Mouse (Mus musculus): ENCODE data around the gene Tmem132a.

Tmem132a gene

DNA sequence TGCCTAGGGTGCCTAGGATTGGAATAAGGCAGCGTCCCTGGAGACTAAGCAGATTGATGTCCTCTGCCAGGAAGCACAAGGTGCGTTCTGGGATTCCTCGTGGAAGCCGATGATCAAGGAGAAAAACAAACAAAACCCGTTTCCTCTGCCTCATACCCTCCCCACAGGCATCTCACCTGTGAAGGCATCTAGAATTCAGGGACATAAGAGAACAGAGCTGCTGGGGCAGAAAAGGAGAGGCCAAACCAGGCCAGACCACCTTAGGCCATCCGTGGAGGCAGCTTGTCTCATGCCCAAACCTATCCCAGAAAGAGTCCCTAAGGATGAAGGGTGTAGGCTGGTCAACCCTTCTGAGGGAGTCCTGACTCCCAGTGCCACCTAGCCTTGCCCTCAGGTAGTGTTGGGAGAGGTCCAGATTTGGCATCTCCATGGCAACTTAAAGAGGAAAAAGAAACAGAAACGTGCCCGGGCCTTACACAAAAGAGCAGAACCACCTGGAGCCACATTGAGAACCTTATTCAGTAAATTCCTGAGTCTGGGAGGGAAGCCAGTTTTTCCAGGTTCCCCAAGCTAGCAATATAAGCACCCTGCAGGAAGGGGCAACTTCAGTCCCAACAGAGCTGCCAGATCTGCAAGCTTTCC lies at the start of gene Tmem132a:
Tmem132a (minus strand) TSS at position 55 of the 642 bp plus-strand sequence.
- no peak for DNase-seq (ENCODE audit: low read depth, low spot score)

DNA sequence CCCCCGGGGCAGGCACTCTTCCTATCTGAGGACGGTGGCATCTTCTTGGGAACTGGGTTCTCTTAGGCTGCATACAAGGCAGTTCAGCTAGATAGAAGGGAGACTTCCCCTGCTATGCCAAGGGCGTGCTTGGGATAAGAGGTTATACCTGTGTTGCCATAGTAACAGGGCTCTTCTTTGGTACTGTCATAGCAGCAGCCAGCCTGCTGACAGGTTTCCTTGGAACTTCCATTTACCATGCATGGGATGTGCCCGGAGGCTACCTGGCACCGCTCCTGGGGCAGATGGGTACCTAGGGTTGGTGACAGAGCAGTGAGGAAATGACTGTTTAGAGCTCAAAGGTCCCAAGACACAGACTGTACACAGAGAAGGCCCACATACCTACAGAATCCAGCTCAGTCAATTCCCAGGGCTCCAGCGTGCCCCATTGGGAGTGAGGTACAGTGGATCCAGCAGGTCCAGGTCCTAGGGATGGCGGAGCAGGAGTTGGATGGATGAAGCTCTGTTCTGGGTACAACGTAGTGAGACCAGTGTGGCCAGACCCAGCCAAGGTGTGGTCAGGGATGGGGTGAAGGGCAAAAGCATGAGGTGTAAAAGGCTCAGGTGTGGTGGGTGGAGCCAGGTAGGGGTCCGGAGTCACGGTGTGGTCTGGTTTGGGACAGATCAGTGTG lies 48.7 kb upstream of the Tmem132a start:
- DNase-seq (ENCODE audit: low read depth, low spot score): no peak

DNA sequence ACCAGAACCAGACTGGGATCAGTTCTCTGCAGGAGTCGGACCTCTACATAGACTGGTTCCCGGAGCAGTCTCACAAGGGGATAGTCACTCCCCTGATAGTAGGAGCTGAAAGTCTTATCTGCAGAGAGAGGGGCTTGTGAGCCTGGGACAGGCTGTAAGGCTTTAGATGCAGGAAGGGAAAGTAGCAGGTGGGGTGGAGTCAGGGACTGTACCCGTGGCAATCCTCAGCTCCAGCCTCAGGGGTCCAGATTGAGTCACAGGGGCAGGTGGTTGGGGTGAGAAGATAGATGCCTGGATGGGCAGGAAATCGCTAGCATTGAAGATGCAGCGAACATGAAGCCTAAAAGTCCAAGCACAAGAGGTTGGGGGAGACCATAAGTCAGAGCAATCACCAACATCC lies 46.8 kb upstream of the Tmem132a start:
- DNase-seq (ENCODE audit: low read depth, low spot score): no peak

DNA sequence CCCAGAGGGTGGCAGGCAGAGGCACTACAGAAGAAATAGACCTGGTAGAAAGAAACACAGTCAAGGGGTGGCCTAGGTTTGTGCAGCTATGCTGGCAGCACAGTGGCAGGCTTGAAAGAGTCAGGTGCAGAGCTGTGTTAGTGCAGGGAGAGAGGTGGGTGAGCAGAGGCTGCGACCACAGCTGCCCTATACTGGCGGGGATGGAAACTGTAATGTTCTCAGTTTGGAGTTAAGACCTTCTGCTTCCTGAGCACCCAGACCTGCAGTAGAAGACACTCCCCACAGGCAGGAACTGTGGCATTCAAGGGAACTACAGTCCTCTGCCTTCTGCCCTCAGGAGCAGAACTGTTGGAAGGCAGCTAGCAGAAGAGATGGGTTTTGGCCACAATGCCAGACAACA lies 45.1 kb upstream of the Tmem132a start:
- no peak for DNase-seq (ENCODE audit: low read depth, low spot score)

DNA sequence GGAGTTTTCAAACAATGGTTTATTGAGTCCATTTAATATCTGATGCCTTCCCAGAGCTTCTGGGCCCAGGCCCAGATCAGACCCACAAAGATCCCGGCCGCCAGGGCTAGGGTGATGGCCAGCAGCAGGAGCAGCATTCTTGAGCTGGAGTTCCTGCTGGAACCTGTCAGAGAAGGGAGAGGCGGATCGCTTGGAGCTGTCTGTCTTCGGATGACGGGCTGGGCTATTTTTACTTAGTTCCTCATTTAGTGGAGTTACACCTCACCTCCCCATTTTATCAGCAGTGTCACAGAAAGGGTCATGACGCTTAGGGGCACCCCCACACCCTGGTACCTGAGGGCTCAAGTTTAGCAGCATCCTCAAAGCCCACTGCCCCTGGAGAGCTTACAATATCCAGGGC lies 44.6 kb upstream of the Tmem132a start:
- no peak for DNase-seq (ENCODE audit: low read depth, low spot score)

DNA sequence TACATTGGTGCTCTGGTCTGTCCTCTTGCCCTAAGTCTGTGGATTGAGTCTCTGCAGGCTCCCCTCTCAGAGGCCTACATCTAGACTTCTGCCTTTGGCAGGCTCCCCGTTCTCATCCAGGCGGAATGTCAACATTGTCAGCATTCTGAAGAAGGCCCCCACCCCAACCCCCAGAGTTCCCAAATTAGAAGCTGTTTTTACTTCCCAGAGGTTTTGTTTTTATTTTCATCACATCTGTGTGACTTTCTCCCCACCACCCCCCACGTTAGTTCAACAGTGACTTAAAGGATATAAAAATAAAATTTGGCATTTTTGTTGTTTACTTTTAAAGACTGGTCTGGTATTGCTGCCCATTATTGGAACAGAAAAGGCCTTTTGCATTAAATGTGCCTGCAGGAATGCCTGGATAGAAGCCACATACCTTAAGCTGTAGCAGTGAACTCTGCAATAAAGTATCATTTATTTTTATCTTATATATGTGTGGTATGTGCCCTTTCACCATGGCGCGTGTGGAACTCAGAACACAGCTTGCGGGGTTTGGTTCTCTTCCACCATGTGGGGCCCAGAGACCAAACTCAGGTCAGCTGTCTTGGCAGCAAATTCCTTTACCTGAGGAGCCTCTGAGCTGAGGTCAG lies 39.5 kb upstream of the Tmem132a start:
- DNase-seq (ENCODE audit: low read depth, low spot score): no peak

DNA sequence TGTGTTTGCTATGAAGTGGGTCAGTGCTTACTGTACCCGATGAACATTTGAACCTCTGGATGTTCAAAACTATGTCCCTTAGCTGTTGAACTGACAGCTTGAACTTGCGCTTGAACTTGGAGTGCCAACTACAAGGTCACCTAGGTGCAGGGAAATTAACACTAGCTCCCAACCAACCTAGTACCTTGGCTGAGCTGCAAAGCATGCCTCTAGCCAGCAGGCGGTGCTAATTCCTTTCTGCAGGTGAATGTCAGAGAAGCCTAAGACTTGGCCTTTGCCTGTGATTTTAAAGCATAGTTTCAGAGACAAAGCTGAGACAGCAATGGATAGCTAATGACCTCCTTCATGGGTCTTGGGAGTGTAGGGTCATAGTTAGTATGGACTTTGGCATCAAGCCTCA lies 38.2 kb upstream of the Tmem132a start:
- no peak for DNase-seq (ENCODE audit: low read depth, low spot score)

DNA sequence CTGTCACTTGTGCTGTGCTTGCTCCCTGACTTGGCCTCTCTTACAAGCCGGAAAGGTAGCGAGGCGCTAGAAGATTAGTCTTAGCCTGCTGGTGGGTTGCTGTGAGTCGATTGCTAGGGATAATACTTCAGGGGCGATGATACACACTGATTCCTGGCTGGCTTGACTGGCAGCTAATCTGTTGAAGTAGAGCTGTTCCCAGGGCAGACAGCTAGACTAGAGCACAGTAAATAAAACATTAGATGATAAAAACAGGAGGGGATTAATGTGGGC lies 35.9 kb upstream of the Tmem132a start:
- DNase-seq (ENCODE audit: low read depth, low spot score): peak; percentile 65

DNA sequence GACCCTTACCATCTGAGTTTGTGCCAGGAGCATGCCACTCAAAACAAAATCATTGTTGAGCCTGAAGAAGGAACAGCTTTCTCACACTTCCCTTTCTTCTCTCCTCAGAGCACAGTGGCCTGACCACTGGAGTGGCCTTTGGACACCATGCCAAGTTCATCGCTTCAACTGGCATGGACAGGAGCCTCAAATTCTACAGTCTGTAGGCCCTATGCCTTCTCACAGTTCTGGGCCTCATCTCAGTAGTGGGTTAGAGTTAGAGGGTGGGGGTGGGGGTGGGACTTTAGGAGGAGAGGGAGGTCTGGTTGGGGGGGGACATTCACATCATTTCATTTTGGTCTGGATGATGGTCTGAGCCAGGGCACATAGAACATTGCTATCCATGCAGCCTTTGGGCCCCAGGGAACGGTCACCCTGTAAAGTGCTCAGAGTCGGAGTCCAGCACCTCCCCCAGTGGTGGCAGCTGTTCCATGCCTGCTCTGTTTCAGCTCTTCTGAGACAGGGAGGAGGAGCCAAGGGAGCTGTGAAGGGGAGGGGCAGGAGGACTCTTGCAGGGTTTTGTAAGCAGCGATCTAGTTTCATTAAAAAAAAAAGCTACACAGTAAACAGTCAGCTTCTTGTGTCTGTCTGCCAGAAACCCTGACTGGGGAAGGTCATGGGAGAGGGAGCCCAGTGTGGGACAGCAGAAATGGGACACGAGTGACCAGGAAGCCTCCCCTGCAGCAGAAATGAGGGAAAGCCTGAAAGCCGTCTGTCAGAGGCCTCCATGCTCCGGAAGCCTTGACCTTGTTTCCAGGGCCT lies 35.4 kb upstream of the Tmem132a start:
- DNase-seq (ENCODE audit: low read depth, low spot score): no peak

DNA sequence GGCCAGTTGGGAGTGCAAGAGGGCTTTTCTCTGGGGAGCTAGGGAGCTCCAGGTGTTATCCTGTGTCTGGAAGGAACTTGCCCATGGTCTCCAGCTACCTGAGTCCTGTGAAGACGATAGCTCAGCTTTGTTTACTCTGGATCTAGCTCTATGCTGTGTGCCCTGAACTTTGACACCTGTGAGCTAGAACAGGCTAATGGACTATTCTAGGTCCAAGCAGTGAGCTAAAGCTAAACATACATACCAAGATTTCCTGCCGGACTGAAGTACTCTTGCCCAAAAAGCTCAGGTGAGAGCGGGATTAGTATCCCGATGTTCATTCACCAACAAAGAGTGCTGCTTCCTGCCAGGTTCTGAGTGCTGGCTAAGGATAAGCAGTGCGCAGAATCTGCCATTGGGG lies 34.8 kb upstream of the Tmem132a start:
- no peak for DNase-seq (ENCODE audit: low read depth, low spot score)

DNA sequence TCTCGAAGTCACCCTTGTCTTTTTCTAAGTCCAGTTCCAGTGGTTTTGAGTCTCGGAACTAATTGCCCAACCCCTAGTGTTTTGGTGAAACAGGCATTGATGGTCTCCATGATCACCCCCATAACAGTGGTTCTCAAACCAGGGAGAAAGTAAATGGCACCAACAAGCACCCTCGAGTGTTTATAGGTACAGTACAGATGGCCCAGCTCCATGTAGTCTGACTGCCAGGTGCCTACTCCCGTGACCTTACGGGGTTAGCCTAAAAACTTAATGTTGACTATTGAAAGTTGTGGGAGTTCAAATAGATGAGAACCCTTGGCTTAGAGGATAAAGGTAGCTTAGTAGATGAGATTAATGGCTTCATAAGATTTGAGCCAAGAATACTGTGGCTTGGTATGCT lies 31.3 kb upstream of the Tmem132a start:
- DNase-seq (ENCODE audit: low read depth, low spot score): no peak

DNA sequence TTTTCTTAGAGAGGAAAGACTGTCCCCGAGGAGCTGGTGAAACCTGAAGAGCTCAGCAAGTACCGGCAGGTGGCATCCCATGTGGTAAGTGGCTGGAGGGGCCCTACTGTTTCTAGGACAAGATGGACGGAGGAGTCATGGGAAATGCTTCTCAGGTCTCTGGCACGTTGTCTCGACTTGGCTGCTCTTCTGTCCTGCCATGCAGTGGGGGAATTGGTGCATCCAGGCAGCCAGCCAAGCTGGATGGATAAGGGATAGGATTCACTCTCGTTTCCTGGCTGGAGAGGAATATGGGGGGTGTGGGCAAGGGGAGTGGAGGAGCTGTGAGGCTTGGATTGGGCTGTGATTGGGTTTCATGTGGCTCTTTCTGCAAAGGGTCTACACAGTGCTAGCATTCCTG lies 30.6 kb upstream of the Tmem132a start:
- no peak for DNase-seq (ENCODE audit: low read depth, low spot score)

DNA sequence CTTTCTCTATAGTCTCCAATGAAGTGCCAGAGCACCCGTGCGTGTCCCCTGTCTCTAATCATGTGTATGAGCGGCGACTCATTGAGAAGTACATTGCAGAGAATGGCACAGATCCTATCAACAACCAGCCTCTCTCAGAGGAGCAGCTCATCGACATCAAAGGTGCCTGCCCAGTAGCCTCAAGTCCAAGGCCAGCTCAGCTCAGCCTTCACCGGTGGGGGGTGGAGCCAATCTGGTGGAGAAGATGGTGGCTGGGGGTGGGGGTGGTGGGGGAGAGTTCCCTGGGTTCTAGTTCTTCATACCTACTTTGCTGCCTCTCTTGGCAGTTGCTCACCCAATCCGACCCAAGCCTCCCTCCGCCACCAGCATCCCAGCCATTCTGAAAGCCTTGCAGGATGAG lies 27.8 kb upstream of the Tmem132a start:
- no peak for DNase-seq (ENCODE audit: low read depth, low spot score)

DNA sequence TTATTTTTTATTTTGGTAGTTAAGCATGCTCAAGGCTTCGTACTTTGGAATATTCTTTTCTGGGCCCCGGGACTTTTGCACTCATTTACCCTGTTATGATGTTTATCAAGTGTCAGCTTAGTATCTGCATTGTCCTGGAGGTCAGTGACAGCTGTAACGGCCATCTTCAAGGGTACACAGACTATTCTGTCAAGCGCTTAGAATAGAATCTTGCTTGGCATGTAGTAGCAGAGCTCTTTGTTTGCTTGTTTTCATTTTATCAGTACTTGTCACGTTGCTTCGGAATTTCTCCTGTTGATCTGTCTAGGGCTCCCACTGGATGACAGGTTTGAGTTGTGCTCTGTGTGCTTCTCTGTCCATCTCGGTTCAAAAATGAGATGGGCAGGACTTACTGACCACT lies 27.1 kb upstream of the Tmem132a start:
- DNase-seq (ENCODE audit: low read depth, low spot score): no peak

DNA sequence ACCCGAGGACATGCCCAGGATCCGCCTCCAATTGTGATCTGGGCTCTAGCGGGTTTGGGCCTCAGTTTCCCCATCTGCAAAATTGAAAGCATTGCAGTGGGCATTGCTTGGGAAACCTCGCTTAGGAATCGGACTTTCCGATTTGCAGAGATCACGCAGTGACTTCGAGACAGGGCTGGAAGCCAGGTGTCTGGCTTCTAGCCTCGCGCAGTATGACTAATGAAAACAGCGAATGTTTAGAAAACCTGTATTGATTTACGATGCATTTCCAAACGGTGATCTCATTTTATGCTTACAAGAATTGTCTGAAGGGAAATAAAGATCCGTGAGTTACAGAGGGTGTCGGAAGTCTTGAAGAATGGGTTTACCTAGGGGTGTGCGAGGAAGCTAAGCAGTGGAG lies 26.0 kb upstream of the Tmem132a start:
- no peak for DNase-seq (ENCODE audit: low read depth, low spot score)

DNA sequence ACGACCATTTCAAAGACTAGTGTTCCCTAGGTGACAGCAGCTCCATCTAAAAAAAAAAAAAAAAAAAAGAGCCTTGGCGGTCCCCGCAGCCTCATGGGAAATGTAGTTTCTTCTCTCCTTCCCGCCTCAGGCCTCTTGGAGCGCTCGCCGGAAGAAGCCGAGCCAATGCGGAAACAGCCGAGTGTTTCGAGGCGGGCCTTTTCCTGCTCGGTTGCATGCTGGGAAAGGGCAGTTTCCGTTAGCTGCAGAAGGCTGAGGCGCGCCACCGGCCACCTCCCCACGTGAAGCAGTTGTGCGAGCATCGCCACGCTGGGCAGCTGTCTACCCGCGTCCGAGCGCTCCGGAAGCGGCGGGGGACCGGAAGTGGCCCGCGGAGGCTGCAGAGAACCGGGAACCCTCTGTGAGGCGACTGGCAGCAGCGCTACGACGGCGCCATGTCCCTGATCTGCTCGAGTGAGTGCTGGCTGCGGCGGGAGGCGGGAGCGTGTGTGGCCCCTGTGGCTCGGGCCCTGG lies 25.3 kb upstream of the Tmem132a start, which contains the start of gene Prpf19:
Prpf19 (plus strand) TSS at position 216 of the 513 bp plus-strand sequence.
- peak; percentile 90 for DNase-seq (ENCODE audit: low read depth, low spot score)

DNA sequence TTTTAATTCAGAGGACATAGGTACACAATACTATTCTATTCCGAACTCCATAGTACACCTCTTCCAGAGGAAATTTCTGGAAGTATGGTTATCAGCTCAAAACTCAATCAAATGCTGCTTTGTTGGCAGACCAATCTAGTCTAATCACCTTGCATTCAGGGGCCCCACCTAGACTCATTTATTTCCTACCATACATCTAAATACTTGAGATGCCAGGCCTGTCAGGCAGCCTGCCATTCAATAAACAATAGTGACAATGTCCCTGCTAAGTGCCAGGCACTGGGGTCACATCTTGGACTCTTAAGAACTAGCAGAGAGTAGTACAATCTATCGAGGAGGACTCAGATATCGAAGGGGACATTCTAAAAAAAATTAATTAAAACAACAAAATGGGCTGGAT lies 22.5 kb upstream of the Tmem132a start:
- DNase-seq (ENCODE audit: low read depth, low spot score): no peak

DNA sequence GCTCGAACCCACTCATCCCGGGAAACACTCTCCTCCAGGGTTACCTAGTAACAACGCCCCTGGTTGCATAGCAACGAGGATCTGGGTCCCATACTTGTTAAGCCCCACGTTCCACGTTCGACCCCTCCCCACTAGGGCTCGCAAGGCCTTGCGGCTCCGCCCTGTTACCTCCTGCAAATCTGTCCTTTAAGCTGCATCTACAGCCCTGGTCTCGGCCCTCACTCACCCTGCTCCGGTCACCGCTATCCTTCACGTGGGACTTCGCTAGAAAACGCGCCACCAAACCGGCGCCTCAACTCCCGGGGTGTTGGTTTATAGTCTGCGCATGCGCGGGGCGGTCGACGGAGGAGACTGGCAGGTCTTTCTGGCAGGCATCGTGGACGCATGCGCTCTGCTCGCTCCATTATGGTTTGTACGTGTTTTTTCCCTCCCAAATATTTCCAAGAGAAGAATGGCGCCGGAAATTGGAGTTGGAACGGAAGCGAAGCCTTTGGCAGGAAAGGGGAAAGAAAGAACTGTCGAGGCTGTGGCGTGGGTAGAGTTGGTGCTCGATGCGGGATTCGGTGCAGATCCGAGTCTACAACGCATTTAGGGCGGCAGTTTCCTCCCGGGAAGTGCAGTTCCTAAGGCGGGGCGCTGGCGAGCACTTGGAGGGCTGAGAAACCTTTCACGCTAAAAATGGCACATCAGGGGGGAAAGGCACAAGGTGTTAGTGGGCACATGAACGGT lies 11.8 kb upstream of the Tmem132a start, which contains the start of gene Tmem109:
Tmem109 (minus strand) TSS at position 576 of the 729 bp plus-strand sequence.
- peak; percentile 88 for DNase-seq (ENCODE audit: low read depth, low spot score)

DNA sequence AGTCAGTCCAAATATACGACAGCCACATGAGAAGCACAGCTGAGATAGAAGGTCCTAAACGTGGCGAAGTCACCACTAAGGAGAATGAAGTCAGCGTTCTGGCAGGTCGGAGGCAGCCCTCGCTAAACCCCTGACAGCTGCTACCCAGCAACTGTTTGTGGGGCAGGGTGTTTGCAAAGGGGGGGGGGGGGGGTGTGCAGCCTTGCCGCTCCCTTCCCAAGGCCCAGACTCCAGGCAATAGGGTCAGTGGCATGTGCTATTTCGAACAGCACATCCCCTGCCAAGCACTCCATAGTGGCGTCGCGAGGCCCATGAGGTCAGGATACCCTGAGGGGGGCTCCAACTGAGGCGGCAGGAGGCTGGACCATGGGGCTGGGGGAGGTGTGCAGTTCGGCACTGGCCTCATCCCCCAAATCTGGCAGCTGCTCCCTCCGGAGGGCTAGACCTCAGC lies 11.3 kb upstream of the Tmem132a start:
- DNase-seq (ENCODE audit: low read depth, low spot score): no peak

DNA sequence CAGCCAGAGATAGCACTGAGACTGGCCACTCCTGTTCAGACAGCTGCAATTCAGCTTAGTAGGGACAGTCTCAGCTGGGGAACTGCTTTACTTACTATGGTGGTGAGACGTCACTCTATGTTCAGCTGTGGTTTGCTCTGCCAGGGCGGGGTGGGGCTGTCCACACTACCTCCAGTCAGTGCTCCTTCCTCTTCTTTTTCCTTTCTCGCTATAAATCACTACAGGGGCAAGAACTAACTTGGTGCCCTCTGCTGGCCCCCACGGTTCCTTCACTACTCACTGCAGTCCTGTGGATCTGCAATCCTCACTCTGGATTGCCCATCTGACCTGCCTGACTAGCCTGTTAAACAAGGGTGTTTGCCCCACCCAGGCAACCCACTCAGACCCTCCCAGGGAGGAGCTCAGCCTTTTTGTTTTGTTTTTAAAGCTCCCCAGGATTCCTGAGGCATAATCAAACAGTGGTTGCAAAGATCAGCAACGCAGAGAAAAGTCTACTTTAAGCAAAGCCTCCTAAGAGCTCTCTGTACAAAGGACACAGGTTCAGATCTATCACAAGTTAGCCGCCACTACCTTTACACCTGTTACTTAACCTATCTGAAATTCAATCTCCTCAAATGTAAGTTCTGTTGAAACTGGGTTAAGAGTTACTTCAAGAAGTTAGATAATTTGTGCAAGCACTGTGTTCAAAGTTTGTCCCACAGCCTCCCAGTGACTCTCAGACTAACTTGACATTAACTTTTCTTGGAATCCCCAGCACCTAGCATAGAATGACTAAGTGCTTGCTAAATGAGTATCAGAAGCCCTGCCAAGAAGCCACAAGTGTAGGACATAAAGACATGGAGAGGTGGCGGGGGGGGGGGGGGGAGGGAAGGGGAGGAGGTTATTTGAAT lies 10.6 kb upstream of the Tmem132a start:
- no peak for DNase-seq (ENCODE audit: low read depth, low spot score)

All from retina, adult 2 months (tissue).